Mouse (Mus musculus): ENCODE measurements around the gene Zscan22. TPM values are rescaled to one million over a fixed set of nuclear protein-coding genes. Genes with fewer than 3 reads are reported as not detected.
A peak's percentile ranks its signal among the peaks of the same experiment; 100 is the strongest.
"Not testable (repeated sequence)": the region's sequence is repeated elsewhere in the genome, so short reads cannot be mapped to it uniquely, and the experiment has no call there.

Zscan22 gene
- polyA plus RNA-seq, 1 experiment from 2014 or later: 9.8 TPM

DNA sequence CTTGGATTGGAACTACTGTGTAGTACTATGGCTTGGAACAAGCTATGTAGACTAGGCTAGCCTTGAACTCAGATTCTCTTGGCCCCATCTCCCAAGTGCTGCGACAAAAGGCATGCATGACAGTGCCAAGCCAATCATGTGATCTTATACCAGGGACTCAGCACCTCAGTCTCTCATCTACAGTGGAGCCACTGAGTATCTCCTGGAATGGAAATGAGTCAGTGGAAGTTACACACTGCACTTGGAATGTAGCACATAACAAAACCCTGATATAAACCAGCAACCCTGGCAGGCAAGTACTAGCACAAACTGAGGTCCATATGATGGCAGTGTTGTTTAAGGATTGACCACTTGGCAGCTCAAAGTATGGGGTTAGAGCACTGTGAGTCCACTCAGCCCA is 7.5 kb downstream of the Zscan22 start:
- Histone ChIP-seq H3K27me3 (replicated peaks) (no peaks in the 10 kb centered on the region), H3K27ac (replicated peaks) (no peak overlapping the region), H3K4me1 (peaks cover 8% of the 10 kb centered on the region), H3K4me3 (replicated peaks) (no peak overlapping the region), H3K9ac (replicated peaks) (no peak overlapping the region), H3K36me3 (peaks cover 49% of the 10 kb centered on the region), H3K9me3 (replicated peaks) (no peaks in the 10 kb centered on the region), H3K4me2 (no peak overlapping the region)
- ATAC-seq (ENCODE audit: low FRiP score): no peak
- WGBS: 100% methylated on average over 1 of the region's 1 CpGs

DNA sequence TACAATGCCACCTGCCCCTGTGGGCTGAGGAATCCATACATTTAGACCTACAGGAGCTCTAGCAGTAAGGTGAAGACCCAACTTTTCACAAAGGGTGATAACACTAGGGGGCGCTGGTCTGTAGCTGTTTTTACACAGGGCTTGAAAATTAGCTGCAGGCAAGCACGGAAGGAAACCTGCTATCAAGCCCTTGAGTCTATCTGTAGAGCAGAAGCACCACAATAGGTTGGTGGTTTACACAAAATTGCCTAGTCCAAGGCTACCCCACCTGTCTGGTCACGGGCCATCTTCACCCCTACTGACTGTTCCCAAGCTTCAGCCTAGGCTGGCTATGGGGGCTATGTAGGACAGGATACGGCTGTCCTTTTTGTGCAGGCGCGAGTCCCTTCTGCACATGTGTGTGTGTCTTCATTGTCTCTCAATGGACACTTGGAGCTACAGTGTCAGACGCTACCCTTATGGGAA is 11.9 kb downstream of the Zscan22 start:
- H3K9me3 ChIP-seq (replicated peaks): no peaks in the 10 kb centered on the region
- peak overlapping the region; percentile 52 for H3K4me3 ChIP-seq (replicated peaks)
- peaks cover 43% of the 10 kb centered on the region for H3K36me3 ChIP-seq
- H3K4me2 ChIP-seq: peak overlapping the region; percentile 65
- H3K27ac ChIP-seq (replicated peaks): peak overlapping the region; percentile 92
- WGBS: 41% methylated on average over 7 of the region's 7 CpGs
- ATAC-seq (ENCODE audit: low FRiP score): peak; percentile 38
- H3K27me3 ChIP-seq (replicated peaks): no peaks in the 10 kb centered on the region
- H3K4me1 ChIP-seq: peaks cover 12% of the 10 kb centered on the region
- peak overlapping the region; percentile 59 for H3K9ac ChIP-seq (replicated peaks)

DNA sequence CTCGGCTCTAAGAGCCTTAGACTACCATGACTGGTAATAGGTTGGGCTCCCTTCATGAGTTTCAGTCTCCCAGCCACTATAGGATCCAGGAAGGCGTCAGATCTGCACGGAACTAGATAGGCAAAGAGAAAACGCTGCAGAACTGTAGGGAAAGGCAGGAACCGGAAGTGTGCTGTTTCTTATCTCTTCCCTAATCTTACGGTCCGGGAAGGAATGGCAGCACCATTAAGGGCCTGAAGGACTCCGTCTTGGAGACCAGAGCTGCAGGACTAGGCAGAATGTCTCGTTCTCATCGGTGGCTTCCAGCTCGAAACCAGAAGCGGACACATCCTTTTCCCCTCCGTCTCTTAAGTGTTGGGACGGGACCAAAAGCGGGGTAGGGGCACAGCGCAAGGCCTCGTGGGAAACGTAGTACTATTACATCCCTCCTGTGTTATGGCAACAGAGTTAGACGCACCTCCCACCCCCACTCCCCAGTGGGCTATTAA is 12.6 kb downstream of the Zscan22 start:
- peak; percentile 85 for ATAC-seq (ENCODE audit: low FRiP score)
- peaks cover 12% of the 10 kb centered on the region for H3K4me1 ChIP-seq
- H3K9ac ChIP-seq (replicated peaks): peak overlapping the region; percentile 59
- H3K4me3 ChIP-seq (replicated peaks): peak overlapping the region; percentile 52
- peak overlapping the region; percentile 65 for H3K4me2 ChIP-seq
- 9% methylated on average over 19 of the region's 19 CpGs for WGBS
- no peaks in the 10 kb centered on the region for H3K9me3 ChIP-seq (replicated peaks)
- peaks cover 37% of the 10 kb centered on the region for H3K36me3 ChIP-seq
- H3K27ac ChIP-seq (replicated peaks): peak overlapping the region; percentile 92
- H3K27me3 ChIP-seq (replicated peaks): no peaks in the 10 kb centered on the region

DNA sequence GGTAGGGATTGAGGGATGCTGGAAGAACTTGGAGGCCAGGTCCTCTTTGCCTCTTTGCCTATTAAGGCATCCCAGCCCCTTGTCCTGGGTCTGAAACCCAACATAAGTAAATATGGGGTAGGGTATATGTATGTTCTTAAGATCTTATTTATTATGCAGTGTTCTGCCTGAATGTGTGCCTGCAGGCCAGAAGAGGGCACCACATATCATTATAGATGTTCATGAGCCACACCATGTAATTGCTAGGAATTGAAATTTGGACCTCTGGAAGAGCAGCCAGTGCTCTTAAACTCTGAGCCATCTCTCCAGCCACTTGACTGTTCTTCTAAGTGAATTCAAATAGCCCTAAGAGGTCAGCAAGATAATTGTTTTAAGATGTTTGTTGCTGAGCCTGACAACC is 15.9 kb downstream of the Zscan22 start:
- Histone ChIP-seq H3K4me2 (no peak overlapping the region), H3K9me3 (replicated peaks) (no peaks in the 10 kb centered on the region), H3K27ac (replicated peaks) (no peak overlapping the region), H3K4me1 (peaks cover 12% of the 10 kb centered on the region), H3K4me3 (replicated peaks) (no peak overlapping the region), H3K36me3 (peaks cover 5% of the 10 kb centered on the region), H3K9ac (replicated peaks) (no peak overlapping the region), H3K27me3 (replicated peaks) (no peaks in the 10 kb centered on the region)
- no peak for ATAC-seq (ENCODE audit: low FRiP score)

DNA sequence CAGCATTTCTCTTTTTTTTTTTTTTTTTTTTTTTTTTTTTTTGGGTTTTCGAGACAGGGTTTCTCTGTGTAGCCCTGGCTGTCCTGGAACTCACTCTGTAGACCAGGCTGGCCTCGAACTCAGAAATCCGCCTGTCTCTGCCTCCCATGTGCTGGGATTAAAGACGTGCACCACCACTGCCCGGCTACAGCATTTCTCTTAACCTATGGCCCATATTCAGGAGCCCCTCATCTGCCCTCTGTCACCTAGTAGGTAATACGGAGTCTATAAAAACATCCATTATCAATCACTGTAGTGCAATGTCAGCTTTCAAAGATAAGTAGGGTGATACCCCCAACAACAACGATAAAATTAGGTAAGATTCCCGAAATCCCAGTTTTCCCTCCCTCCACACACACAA is 22.9 kb downstream of the Zscan22 start:
- H3K4me3 ChIP-seq (replicated peaks); H3K27me3 ChIP-seq (replicated peaks); H3K27ac ChIP-seq (replicated peaks); H3K9me3 ChIP-seq (replicated peaks); H3K9ac ChIP-seq (replicated peaks); ATAC-seq (ENCODE audit: low FRiP score): not testable (repeated sequence)
- WGBS: 89% methylated on average over 7 of the region's 8 CpGs
- H3K4me2 ChIP-seq: 0 out of 2 replicates have a peak overlapping the region, but pooled peaks have one; percentile 86
- H3K36me3 ChIP-seq: peaks cover 22% of the 10 kb centered on the region
- H3K4me1 ChIP-seq: peaks cover 21% of the 10 kb centered on the region

DNA sequence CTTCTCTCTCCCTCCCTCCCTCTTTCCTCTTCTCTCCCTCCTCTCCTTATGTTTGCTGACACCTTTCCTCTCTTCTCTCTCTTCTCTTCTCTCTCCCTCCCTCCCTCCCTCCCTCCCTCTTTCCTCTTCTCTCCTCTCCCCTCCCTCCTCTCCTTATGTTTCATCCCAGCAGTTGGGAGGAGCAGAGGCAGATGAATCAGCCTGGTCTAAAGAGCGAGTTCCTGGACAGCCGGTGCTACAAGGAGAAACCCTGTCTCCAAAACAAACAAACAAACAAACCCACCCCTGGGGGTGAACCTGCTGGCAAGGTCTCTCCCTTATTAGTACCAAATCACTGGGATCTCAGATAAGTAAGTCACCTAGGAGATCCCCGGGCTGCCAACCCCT is 23.7 kb downstream of the Zscan22 start:
- peak; percentile 49 for ATAC-seq (ENCODE audit: low FRiP score)
- Histone ChIP-seq H3K4me3 (replicated peaks) (peak overlapping the region; percentile 95), H3K36me3 (peaks cover 31% of the 10 kb centered on the region), H3K4me2 (peak overlapping the region; percentile 86), H3K27me3 (replicated peaks) (peaks cover 16% of the 10 kb centered on the region), H3K9ac (replicated peaks) (peak overlapping the region; percentile 66), H3K9me3 (replicated peaks) (no peaks in the 10 kb centered on the region), H3K27ac (replicated peaks) (peak overlapping the region; percentile 97), H3K4me1 (peaks cover 21% of the 10 kb centered on the region)
- 0% methylated on average over 3 of the region's 3 CpGs for WGBS

DNA sequence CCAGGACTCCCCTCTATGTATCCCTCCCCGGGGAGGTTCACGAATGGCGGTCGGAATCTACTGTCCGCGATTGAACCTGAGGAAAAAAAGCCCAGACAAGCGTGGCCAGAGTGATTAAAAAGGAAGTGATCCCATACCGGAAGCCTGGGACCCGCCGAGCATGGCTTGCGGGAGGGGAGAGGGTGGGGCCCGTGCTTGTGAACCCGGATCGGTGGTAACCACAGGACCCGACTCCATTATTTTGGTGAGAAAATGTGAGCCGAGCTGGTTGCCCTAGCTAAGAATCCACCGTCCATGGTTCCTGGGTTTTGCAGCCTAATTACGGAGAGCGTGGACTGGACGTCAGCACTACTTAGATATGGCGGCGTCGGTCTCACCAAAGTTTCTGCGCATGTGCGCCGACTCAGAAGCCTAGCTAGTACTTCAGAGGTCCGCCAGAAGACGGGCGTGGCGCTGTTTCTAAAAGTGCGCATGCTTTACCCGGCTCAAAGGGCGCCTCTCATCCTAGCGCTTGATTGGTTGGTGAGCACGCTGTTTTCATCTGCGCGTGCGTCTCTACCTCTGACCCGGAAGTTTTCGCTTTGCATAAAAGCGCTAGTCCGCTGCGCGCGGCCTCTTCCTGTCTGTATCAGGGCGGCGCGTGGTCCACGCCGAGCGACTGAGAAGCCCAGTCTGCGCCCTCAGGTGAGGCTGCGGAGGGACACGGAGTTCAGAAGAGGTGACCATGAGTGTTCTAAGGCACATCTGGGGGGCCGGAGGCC is 24.3 kb downstream of the Zscan22 start, which contains the start of gene Rps5:
Rps5 (plus strand) TSS at position 586 of the 761 bp plus-strand sequence.
- peaks cover 21% of the 10 kb centered on the region for H3K4me1 ChIP-seq
- H3K9ac ChIP-seq (replicated peaks): peak within 1 kb of the TSS; percentile 85
- peak within 1 kb of the TSS; percentile 95 for H3K4me3 ChIP-seq (replicated peaks)
- H3K27ac ChIP-seq (replicated peaks): peak within 1 kb of the TSS; percentile 97
- peaks cover 22% of the 10 kb centered on the region for H3K27me3 ChIP-seq (replicated peaks)
- H3K9me3 ChIP-seq (replicated peaks): no peaks in the 10 kb centered on the region
- peak; percentile 98 for ATAC-seq (ENCODE audit: low FRiP score)
- peaks cover 36% of the 10 kb centered on the region for H3K36me3 ChIP-seq
- under 1% methylated on average over 55 of the region's 55 CpGs for WGBS
- peak within 1 kb of the TSS; percentile 86 for H3K4me2 ChIP-seq

DNA sequence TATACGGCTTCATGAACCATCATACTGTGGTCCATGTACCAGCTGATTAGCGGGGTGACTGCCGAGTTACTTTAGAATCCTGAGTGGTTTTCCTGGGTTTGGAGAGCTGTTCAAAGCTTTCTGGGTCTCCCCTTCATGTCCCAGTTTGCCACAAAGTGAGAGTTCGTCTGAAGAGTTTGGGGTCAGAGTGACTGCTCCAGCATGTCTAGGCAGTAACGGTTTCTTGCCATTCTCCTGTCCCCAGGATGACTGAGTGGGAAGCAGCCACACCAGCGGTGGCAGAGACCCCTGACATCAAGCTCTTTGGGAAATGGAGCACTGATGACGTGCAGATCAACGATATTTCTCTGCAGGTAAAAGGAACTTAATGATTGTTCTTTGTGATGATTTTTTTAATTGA is 25.1 kb downstream of the Zscan22 start:
- Histone ChIP-seq H3K4me1 (peaks cover 24% of the 10 kb centered on the region), H3K36me3 (peaks cover 42% of the 10 kb centered on the region), H3K4me3 (replicated peaks) (peak overlapping the region; percentile 95), H3K27ac (replicated peaks) (no peak overlapping the region), H3K9me3 (replicated peaks) (no peaks in the 10 kb centered on the region), H3K9ac (replicated peaks) (peak overlapping the region; percentile 85), H3K4me2 (peak overlapping the region; percentile 86), H3K27me3 (replicated peaks) (peaks cover 30% of the 10 kb centered on the region)
- 4% methylated on average over 8 of the region's 8 CpGs for WGBS
- ATAC-seq (ENCODE audit: low FRiP score): no peak

DNA sequence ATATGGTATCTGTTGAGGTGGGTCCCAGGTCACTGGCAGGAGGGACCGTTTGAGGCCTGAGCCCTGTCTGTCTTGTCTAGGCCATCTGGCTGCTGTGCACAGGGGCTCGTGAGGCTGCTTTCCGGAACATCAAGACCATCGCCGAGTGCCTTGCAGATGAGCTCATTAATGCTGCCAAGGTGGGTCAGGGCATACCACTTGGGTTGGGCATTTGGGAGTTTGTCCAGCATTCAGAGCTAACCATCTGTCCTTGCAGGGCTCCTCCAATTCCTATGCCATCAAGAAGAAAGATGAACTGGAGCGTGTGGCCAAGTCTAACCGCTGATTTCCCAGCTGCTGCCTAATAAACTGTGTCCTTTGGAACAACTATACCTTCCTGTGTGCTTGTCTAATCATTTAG is 28.7 kb downstream of the Zscan22 start:
- Histone ChIP-seq H3K9me3 (replicated peaks) (no peaks in the 10 kb centered on the region), H3K9ac (replicated peaks) (no peak overlapping the region), H3K4me3 (replicated peaks) (no peak overlapping the region), H3K4me2 (no peak overlapping the region), H3K4me1 (peaks cover 29% of the 10 kb centered on the region), H3K27ac (replicated peaks) (no peak overlapping the region), H3K27me3 (replicated peaks) (peaks cover 39% of the 10 kb centered on the region), H3K36me3 (peaks cover 42% of the 10 kb centered on the region)
- 82% methylated on average over 7 of the region's 7 CpGs for WGBS
- ATAC-seq (ENCODE audit: low FRiP score): no peak

DNA sequence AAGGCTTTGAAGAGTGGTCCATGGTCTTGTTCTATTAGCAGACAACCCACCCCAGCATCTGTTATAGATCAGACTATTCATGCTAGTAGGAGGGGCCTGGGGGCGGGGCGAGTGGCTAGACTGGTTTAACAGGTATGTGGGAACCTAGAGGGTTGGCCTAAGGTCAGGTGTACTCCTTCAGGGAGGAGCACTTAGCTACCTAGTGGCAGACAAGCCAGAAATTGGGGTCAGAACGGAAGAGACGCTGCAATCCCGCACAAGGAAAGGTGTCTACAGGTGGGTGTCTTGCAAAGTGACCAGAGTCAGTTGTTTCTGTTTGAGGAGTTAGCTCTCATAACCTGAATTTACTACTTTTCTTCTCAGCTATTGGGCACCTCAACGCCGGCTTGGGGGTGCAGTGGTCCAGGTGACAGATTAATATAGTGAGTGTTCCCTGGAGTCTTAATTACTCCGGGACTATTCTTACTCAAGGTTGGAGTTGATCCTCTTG is 29.6 kb downstream of the Zscan22 start, which contains the start of gene Rnf225:
Rnf225 (plus strand) TSS at position 226 of the 490 bp plus-strand sequence.
- H3K36me3 ChIP-seq: peaks cover 42% of the 10 kb centered on the region
- WGBS: 19% methylated on average over 8 of the region's 8 CpGs
- ATAC-seq (ENCODE audit: low FRiP score): no peak
- peaks cover 39% of the 10 kb centered on the region for H3K27me3 ChIP-seq (replicated peaks)
- no peak within 1 kb of the TSS for H3K27ac ChIP-seq (replicated peaks)
- peak within 1 kb of the TSS; percentile 34 for H3K4me3 ChIP-seq (replicated peaks)
- H3K9ac ChIP-seq (replicated peaks): peak within 1 kb of the TSS; percentile 36; the same call in 1 of the 2 replicates
- no peaks in the 10 kb centered on the region for H3K9me3 ChIP-seq (replicated peaks)
- H3K4me1 ChIP-seq: peaks cover 29% of the 10 kb centered on the region
- H3K4me2 ChIP-seq: peak within 1 kb of the TSS; percentile 58

DNA sequence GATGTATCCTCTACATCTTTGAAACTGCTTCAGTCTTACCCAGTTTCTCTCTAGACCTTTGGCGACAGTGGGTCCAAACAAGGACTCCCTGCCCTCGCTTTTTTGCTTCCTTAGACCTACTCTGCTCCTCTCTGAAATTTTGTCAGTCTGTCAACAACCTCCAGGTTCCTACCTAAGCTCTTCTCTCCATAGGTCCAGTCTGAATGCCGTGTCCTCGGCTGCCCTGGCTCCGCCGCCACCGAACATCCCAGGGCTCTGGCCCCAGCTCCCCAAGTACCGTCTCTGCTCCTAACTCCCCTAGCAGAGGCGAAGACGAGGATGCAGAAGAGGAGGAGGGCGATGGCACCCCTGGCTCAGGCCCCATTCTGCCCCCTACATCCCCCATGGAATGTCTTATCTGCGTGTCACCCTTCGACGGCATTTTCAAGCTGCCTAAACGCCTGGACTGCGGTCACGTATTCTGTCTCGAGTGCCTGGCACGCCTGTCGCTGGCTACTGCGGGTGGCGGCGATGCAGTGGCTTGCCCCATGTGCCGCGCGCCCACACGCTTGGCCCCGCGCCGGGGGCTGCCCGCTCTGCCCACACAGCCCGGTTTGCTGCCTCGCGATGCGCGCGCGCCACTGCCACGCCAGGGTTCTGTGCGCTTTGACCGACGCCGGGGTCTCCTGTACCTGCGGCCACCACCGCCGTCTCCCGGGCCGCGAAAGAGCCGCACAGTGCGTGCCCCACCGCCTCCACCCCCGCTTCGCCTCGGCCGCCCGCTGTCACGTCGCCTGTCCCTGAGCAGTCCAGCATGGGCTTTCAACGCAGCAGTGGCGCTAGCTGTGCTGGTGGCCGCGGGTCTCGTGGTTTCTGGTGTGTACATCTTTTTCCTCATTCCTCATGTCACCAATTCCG is 30.3 kb downstream of the Zscan22 start:
- Histone ChIP-seq H3K4me1 (peaks cover 25% of the 10 kb centered on the region), H3K27me3 (replicated peaks) (peaks cover 39% of the 10 kb centered on the region), H3K36me3 (peaks cover 42% of the 10 kb centered on the region), H3K4me3 (replicated peaks) (peak overlapping the region; percentile 34), H3K9ac (replicated peaks) (peak overlapping the region; percentile 36; the same call in 1 of the 2 replicates), H3K9me3 (replicated peaks) (no peaks in the 10 kb centered on the region), H3K4me2 (peak overlapping the region; percentile 58), H3K27ac (replicated peaks) (no peak overlapping the region)
- ATAC-seq (ENCODE audit: low FRiP score): peak; percentile 41; the same call in 1 of the 2 replicates
- 5% methylated on average over 58 of the region's 65 CpGs for WGBS

Measured in neural tube, embryonic 15.5 days (tissue).